In the genomic region with DNA sequence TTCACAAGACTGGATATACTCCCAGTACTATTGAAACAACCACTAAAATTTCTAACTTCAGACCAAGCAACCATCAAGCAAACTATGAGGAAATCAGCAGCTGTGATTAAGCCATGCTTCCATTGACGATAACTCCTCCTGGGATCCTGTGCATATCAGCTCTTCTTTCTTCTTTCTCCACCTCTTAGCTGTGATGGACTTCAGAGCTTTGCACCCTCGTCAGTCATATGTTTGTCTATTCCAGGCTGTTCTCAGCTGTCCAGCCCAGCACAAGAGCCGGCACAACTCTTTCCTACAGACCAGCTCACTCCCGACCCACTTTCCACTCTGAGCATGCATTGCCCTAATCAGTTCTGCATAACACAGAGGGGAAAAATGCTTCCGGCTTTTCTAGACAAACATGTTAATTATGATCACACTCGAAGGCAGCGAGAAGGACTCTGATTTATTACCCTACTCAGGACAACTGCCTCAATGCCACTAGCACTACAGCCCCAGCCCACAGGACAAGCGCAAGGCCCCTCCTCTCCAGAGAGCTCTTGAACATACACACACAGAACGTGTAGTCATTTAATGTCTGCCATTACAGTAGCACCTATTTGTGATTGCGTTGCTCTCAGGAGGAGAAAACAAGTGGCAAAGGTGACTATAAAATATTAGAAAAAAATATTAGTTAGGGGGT, we compare ENCODE assay signal across 8 mouse cellular contexts.
"Had no signal": no experiment of that assay in that cellular context is flagged by ENCODE, and none has a peak within 500 bp of the region (broad histone marks: within the 10 kb centered on the region; RNA-seq: fewer than 3 reads in every experiment).

No protein-coding gene starts in this region.

- H3K4me1 ChIP-seq: limb, embryonic 15.5 days; liver, embryonic 13.5 days had no signal

- H3K9ac ChIP-seq: limb, embryonic 15.5 days; liver, embryonic 13.5 days had no signal

- H3K27me3 ChIP-seq: limb, embryonic 15.5 days; liver, embryonic 13.5 days had no signal

- DNase-seq: kidney, adult 18-20 months; kidney, postnatal 14 days; layer of hippocampus, postnatal 36 days; liver, embryonic 13.5 days; lung, adult 18-20 months; thymus, adult 2 months; thymus, postnatal 25 days had no signal

- H3K4me2 ChIP-seq: limb, embryonic 15.5 days; liver, embryonic 13.5 days had no signal

- H3K27ac ChIP-seq: liver, embryonic 13.5 days had no signal

- H3K36me3 ChIP-seq: limb, embryonic 15.5 days; liver, embryonic 13.5 days had no signal

- H3K4me3 ChIP-seq: limb, embryonic 15.5 days; liver, embryonic 13.5 days had no signal

- H3K9me3 ChIP-seq: limb, embryonic 15.5 days; liver, embryonic 13.5 days had no signal
